Mouse (Mus musculus) heart, postnatal 14 days (tissue): ENCODE measurements around the gene Vmn1r223. TPM values are rescaled to one million over a fixed set of nuclear protein-coding genes. Genes with fewer than 3 reads are reported as not detected.

Experiments
- total RNA-seq, 2 experiments: library from RNA; stranded (reverse); gene quantifications; 2 replicates each; pipeline ENCODE4 v1.2.3; 2021

Vmn1r223 gene
- total RNA-seq, 2 experiments from 2014 or later: not detected

Other genes with a start within 250 kb of the Vmn1r223 start
- gene Vmn1r213, start 239.5 kb upstream of the Vmn1r223 start, total RNA-seq: not detected
- not detected for gene Vmn1r214, start 216.7 kb upstream of the Vmn1r223 start, total RNA-seq
- not detected for gene Vmn1r215, start 179.1 kb upstream of the Vmn1r223 start, total RNA-seq
- not detected for gene Vmn1r217, start 128.9 kb upstream of the Vmn1r223 start, total RNA-seq
- gene Vmn1r218, start 114.0 kb upstream of the Vmn1r223 start, total RNA-seq: not detected
- gene Vmn1r219, start 87.8 kb upstream of the Vmn1r223 start, total RNA-seq: not detected
- gene Vmn1r220, start 59.2 kb upstream of the Vmn1r223 start, total RNA-seq: not detected
- gene Vmn1r221, start 33.0 kb upstream of the Vmn1r223 start, total RNA-seq: not detected
- not detected for gene Vmn1r222, start 11.2 kb upstream of the Vmn1r223 start, total RNA-seq
- 10 to 100 TPM; 18.8 to 21.7 TPM for gene Zfp322a, start 122.1 kb downstream of the Vmn1r223 start, total RNA-seq
- gene Abt1, start 176.7 kb downstream of the Vmn1r223 start, total RNA-seq: 1 to 10 TPM; 4.5 to 5.0 TPM
- not detected for gene Btn1a1, start 218.8 kb downstream of the Vmn1r223 start, total RNA-seq
- not detected for gene Btn2a2, start 241.7 kb downstream of the Vmn1r223 start, total RNA-seq